Mouse (Mus musculus) layer of hippocampus, adult 18-20 months (tissue): Measurements from ENCODE around the gene Lyrm9. TPM values are rescaled to one million over a fixed set of nuclear protein-coding genes. Genes with fewer than 3 reads are reported as not detected.

Experiments used
- DNase-seq, 2 experiments: peaks; one replicate each; pipeline ENCODE4 v3.0.0; 2022; ENCODE audit warnings: low spot score in 2 of 2
- total RNA-seq, 2 experiments: library from RNA; stranded (reverse); gene quantifications; 2 replicates each; pipeline ENCODE4 v1.2.3; 2021

Lyrm9 gene
- total RNA-seq, 2 experiments from 2014 or later = 19.7 to 24.2 TPM

DNA sequence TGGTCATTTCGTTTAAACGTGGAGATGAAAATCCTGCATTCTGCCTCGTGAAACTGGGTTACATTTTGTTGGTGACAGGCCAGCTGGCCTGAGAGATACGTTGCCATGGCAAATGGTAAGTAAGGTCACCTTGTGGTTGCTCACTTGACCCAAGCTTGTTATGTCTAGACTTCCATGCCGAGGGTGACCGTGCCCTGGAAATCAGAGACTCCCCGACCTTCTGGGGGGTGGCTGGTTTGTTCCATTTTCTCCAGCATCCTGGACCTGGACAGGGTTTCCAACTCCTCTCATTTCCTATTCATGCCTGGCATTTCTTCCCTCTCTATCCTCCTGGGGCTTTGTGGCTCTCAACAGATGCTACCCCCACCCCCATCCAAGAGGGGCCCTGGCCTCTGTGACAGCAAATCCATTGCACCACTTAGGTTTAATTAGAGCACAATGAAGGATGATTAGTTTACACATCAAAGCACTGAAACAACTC, 11.9 kb upstream of the Lyrm9 start:
- no peak for DNase-seq

DNA sequence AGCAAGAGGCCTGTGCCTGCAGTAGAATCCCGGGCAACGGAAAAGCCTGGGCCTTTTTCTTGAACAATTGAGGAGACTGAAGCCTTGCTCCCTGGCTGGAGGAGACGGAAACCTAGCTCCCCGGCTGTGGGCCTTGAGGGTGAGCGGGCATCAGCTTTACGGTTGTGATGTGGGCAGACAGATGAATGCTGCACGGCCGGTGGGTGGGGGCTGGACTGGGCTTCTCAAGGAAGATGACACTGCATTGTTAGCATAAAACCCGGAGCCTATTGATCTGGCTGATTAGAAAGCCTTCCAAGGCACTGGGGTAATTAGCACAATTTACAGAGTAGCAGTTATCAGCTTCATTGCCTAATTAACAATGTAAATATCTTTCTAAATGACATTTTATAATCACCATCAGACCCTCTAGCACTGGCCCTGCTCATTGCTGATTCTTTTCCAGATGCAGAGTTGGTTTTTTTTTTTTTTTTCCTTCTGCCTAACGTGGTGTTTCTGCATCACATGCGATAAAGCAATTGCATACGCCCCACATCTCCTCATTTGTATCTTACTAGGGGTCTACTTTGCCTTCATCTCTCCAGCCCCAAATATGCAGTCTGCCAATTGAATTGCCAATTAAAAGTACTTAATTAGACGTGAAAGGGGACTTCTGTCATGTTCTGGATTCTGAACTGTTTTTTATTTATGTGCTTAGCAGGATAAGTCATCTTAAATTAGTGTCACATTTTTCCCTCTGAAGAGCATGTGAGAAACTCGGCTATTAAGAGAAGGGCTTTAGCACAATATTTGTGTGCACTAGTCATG, 10.2 kb upstream of the Lyrm9 start:
- no peak for DNase-seq

DNA sequence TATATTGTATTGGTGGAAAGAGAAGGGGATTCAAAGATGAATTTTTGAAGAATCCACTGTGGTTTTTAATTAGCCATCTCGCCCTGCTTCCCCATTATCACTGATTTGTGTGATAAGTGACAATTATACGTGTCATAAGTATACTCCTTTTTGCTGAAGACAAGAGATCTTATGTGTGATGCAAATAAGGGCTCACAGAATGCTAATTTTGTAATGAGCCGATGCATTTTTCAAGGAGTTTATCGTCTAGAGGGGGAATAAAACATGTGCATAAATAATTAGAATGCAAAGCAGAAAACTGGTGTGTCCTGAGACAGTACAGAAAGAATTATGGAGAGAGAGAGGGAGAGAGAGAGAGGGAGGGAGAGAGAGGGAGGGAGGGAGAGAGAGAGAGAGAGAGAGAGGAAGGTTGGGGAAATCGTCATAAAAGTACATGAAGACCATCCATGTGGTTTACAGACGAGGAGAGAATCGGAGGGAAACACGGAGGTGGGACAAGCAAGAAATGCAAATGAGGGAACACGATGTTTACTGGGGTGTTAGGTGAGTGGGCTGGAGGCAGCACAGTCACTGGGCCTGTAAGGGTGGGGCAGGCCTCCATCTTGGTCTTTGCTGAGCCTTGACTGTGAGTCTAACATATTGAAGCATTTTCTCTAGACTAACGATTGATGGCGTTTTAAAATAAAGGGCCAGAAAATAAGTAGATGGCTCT, 8.9 kb upstream of the Lyrm9 start:
- DNase-seq = no peak

DNA sequence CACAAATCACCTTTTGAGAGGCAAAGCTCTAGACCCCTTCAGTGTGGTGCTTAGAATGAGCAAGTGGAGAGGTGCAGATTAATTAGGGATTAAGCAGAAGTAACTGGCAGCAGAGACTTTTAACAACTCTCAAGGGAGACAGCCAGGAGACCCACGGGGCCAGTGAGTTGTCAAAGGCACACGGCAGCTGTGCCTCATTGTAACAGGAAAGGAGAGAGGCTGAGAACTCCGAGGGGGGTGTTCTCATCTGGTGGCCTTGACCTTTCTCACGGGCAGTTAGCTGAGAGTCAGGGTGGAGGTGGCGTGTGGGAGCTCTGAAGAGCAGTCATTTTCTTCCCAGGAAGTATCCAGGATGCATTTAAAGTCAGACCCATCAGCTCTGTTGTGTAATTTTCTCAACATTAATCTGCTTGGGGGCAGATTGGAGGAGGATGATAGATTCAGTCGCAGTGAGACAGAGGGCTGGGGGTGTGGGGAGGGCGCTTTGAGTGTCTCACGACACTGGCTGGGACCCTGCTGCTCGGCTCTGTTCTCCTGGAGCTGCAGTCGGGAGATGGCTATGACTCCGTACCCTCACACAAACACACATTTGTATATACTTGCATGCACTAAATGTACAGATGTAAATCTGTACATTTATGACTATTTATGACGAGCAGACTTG, 5.9 kb upstream of the Lyrm9 start:
- DNase-seq = no peak

DNA sequence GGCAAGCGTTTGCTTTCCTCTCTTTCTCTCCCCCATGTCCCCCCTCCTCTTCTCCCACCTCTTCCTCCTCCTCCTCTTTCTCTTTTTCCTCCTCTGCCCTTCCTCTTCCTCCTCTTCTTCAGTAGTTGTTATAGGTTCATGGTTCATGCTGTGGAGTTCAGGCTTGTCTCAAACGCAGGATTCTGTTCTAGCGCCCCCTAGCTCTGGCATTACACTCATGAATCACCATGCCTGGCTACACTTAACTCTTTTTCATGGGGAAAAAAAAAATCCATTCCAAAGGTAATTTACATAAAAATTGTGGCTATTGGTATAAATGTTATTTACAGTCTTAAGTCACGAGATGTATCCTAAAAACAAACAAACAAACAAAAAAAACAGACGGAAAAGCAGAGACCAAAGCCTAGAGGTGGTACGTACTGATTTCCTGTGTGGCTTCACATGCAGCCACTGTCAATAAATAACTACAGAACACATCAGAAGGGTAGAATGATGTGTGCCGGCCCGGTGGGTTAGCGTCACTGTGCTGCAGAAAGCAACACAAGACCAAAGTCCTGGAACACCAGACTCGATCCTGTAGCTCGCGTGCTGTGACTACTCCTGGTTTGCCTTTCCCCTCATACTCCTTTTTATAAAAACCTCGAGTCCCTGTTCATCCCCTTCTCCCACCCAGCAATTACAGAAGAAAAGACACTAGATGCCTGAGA, 3.4 kb upstream of the Lyrm9 start:
- DNase-seq = peak in 1 of 2 experiments; percentile 65

DNA sequence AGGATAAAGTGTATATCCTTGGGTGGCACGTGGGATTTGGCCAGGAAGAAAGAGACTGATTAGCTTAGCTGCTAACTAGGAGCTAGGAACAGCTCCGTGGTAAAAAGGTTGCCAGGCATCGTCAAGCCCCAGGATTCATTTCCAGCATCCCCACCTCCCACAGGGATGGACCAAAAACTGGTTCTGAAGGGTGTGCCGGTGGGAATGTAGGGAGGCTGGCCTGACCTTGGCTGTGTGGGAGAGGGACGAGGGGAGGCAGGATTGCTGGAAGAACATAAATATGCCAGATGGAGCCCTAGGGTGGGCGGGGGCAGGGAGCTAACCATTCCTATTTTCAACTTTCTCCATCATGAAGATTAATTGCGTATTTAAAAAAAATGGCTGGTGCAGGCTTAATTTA, 1.2 kb downstream of the Lyrm9 start:
- no peak for DNase-seq

DNA sequence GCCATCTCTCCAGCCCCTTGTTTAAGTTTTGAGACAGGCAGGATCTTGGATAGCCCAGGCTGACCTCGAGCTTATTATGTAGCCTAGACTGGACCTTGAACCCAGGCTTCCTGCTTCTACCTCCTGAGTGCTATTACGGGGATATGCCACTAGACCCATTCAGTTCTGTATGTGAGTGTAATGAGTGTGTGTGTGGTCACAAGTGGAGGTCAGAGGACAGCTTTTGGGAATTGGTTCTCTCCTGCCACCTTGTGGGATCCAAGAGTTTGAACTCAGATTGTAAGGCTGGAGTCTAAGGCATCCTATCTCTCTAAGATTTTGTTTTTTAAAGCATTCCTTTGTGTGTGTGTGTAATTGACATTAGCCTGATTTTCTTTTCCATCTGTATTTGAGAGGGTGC, 2.0 kb downstream of the Lyrm9 start:
- DNase-seq = no peak

DNA sequence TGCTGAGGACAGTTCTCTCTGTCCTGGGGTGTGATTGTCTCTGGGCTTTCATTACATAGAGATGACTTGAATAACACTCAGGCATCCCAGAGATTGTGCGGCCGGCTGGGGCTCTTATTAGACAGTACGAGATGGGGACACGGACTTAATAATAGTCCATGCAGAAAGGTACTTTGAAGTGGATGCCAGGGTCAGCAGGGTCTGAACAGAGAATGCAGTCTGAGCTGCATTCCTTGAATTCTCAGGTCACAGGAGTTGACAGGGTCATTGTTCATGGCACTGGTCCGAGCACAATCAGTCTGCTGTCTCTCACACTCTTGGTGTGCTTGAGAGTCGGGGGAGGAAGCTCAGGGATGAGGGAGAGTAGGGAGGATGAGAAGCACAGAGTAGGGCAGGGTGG, 3.0 kb downstream of the Lyrm9 start:
- no peak for DNase-seq

DNA sequence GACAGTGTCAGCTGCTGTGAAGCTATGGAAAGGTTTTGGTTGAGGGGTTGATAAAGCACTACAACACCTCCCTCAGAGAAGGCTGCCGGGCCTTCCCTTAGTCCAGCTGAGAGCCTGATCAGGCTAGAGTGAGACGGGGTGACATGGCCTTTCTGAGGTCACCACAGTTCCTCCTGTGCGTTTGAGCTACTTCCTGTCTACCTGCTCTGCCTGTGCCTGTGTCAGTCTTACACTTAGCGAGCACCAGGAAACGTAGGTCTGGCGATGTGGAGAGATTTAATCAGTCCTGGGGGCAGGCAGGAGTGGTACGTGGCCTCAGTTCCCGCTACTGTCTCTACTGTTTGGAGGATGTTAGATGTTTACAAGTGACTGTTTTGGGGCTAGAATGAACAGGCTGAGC, 3.8 kb downstream of the Lyrm9 start:
- DNase-seq = no peak

DNA sequence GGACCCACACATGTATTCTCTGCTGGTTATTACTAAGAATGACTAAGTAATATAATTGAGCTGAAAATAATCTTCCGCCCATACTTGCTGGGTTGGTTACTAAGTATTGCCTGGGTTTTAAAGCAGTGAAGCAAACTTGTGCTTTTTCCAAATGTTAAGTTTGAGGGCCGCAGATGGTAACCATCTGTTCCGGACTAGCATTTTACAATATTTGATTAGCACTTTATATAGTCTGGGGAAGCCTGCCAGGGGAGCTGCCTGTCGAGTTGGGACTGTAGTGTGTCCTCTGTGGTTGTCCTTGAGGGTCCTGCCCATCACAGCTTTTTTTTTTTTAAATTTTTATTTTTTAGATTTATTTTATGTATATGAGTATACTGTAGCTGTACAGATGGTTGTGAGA, 5.3 kb downstream of the Lyrm9 start:
- peak; percentile 86 to 96 for DNase-seq

DNA sequence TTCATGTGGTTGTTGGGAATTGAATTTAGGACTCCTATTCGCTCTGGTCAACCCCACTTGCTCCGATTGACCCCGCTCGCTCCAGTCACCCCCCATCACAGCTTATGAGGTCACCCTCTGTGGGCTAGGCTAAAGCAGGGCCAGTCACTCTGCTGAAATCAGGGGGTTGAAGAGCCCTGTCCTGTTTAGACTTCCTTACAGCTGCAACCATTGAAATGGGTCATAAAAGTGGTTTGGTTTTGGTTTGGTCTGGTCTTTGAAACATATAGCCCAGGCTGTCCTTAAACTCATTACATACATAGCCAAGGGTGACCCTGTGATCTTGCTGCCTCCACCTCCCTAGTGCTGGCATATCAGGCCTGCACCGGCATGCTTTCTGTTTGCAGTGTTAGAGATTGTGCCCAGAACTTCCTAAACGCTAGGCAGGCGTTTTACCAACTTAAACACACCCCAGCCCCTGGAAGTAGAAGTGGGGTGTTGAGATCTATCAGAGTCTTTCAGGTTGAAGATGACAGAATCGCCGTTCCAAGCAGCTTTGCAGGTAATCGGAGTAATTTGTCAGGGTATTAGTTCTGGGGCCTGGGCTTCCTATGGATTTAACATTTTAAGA, 5.8 kb downstream of the Lyrm9 start:
- no peak for DNase-seq

DNA sequence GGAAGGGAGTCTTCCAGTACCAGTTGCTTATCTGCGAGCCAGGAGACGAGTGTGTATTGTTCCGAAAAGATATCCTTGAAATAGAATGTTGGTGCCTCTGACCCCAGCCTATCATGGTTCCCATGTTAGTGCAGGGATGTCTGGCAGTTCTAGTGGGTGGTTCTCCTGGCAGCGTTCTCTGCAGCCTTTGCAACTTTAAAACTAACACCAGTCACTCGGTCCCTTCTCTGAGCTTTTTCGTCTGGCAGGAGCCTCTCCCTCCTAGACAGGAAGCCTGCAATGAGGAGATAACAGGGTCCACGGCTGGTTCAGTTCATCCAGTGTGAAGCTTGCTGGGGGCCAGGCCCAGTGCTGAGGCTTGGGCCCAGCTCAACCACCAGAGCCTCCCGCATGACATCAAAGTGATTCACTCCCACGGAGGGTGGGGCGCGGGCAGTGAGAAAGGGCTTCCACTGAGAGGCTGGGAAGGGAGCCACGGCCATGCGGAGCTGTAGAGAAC, 6.5 kb downstream of the Lyrm9 start:
- DNase-seq = no peak

DNA sequence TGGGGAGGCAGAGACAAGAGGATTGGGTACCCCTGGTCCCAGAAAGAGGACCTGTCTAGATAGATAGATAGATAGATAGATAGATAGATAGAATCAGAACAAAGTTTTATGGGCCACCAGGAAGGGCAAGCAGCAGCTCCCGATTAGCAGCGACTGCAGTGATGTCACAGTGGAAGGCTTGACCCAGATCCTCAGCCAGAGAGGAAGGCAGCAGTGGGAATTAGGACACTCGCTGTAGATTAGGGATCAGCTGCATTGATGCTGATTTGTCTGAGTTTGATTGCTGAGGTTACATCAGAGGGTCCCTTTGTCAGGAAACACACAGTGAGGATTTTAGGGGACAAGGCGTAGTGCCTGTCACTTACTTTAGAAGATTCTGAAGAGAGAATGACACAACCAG, 10.1 kb downstream of the Lyrm9 start:
- DNase-seq = no peak

DNA sequence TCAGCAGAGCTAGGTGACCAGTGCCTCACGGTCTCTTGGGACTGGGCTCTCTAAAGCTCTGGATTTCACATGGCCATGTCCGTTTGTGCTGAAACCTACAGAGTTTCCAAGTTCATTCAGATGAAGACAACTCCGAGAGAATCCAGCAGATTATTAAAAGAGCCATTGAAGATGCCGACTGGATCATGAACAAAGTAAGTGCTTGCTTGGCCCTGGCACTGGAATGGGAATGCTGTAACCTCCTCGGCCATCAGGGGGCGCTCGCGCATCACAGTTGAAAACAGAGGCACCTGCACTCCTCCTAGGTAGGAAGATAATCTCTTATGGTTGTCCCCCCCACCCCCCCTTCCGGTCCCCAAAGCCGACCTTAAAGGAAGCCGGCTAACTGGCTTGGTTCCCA, 11.6 kb downstream of the Lyrm9 start:
- DNase-seq = peak in 1 of 2 experiments; percentile 80

DNA sequence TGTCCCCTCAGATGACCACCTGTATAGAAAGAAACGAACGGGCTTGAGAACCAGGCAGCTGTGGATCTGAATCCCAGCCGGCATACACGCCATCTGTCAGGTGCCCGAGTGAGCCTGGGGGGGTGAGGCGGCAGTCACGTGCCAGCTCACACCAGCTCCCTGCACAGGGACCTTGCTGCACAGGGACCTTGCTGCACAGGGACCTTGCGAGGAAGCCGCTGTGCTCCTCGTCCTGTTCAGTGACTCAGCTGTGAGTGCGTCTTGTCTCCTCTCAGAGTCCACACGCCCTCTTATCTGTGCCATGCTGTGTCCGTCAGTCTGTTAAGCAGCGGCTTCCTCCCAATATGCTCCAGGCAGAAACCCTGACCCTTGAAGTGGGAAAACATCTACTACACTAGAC, 13.1 kb downstream of the Lyrm9 start:
- no peak for DNase-seq

DNA sequence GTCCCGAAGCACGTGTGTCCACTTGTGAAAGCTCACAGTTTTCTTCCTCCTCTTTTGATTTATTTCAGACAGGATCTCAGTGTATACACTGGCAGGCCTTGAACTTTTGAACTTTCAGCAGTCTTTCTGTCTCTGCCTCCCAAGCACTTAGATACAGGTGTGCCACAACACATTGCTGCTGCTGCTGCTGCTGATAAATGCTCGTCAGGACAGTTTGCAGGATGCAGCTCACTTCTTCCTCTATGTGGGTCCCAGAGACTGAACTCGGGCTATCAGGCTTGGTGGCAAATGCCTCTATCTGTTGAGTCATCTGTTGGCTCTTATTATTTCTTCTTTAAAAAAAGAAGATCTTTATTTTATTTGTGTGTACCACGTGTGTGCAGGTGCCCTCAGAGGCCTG, 13.8 kb downstream of the Lyrm9 start:
- no peak for DNase-seq

DNA sequence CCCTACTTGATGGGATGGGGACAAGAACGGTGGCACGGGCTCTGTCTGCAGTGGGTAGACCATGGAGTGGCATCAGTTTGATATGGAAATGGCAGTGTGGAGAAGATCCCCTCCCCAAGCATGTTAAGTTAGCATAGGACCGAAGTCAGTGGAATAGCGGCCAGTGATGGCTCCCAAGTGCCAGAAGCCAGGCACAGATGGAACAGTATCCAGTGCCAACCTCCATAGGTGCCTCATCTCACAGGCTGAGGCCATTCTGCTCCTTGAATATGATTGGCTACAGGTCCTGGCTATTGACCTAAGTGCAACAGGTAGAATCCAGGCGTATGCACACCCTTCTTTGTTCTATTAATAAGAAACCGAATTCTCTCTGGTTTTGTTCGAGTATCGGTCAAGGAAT, 15.6 kb downstream of the Lyrm9 start:
- no peak for DNase-seq

DNA sequence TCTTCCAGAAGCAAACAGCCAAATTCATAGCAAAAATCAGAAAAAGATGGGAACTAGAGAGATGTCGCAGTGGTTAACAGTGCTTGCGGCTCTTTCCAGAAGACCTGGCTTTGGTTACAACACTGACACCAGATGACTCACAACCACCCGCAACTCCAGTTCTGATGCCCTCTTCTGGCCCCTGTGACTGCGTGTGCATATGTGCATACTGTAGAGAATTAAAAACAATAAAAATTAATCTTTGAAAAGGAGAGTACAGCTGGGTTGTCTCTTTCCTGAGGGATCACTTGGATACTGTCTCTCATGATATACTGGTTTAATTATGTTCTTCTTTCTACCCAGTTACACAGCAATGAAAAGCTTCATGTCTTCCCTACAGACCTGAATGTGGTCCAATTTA, 20.2 kb downstream of the Lyrm9 start:
- DNase-seq = no peak

DNA sequence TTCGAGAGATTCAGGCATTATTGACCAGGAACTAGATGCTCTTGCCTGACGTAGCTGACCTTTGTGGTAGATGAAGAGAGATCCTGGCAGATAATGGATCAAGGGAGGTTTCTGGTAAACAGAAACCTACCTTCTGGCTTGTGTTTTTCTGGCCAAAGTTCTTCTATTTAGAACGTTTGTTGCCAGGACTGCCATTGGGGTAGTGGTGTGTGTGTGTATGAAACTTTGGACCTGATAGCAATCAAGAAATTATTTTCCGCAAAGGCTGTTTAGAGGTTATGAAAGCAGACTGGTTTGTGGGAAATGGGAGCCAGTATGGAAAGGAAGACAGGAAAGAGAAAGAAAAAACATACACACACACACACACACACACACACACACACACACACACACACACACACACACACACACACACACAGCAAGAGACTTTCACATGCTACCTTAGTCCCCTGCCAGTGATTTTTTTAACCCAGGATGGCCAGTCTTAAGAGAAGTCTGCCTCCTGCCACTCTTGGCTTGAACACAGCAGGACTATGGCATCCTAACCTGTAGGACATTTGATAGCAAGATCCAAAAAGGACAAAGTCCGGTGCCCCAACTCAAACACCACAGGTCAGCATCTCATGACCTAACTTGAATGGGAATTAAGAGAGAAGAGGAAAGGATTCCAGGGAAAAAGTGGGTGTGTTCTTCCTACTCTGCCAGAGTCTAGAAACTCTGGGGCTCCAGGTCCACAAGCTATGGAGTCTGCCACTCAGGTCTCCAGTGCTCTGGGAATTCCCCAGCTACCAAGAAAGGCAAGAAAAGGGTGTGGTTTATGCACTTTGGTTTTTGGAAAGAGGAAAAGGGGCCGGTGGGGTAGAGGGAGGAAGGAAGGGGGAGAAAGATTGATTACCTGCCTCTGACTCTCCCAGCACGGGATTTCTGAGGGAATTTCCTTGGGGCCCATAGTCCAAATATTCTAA, 21.8 kb downstream of the Lyrm9 start:
- DNase-seq = no peak

DNA sequence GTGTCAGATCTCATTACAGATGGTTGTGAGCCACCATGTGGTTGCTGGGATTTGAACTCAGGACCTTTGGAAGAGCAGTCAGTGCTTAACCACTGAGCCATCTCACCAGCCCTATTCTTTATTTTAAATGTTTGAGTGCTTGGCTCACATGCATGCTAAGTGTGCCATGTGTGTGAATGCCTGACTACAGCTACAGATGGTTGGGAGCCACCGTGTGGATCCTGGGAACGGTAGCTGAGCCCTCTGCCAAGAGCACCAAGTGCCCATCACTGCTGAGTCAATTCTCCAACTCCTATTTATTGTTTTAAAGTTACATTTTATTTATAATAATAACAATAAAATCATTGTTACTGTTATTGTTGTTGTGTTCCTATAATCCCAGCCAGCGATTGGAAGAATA, 23.5 kb downstream of the Lyrm9 start:
- DNase-seq = peak in 1 of 2 experiments; percentile 51
